Mouse (Mus musculus) heart, embryonic 10.5 days (tissue): ENCODE results near the gene Tnfrsf18. TPM values are rescaled to one million over a fixed set of nuclear protein-coding genes. Genes with fewer than 3 reads are reported as not detected.

Source experiments
- DNase-seq: peaks from one replicate; pipeline ENCODE4 v3.0.0-alpha.2; 2017; ENCODE audit warnings: low spot score
- H3K27ac ChIP-seq: fragments of 300-500 bp; sonication (generic); 2 replicates; pipeline ENCODE4 v1.5.1; 2016; ENCODE audit warnings: mild to moderate bottlenecking
- H3K27me3 ChIP-seq: fragments of 300-500 bp; sonication (generic); 2 replicates; pipeline ENCODE4 v1.6.1; 2016; ENCODE audit warnings: mild to moderate bottlenecking; ENCODE audit not compliant: poor library complexity, insufficient read depth, severe bottlenecking
- H3K36me3 ChIP-seq: fragments of 300-500 bp; sonication (generic); 2 replicates; pipeline ENCODE4 v1.6.1; 2016; ENCODE audit warnings: mild to moderate bottlenecking, moderate library complexity
- H3K4me1 ChIP-seq: fragments of 300-500 bp; sonication (generic); 2 replicates; pipeline ENCODE4 v1.6.1; 2016; ENCODE audit warnings: mild to moderate bottlenecking
- H3K4me3 ChIP-seq: fragments of 300-500 bp; sonication (generic); 2 replicates; pipeline ENCODE4 v1.5.1; 2016; ENCODE audit warnings: mild to moderate bottlenecking, moderate library complexity
- H3K9me3 ChIP-seq: fragments of 300-500 bp; sonication (generic); 2 replicates; pipeline ENCODE4 v1.6.1; 2016; ENCODE audit warnings: mild to moderate bottlenecking, moderate library complexity
- WGBS: fragments of 180-500 bp; shearing (Covaris S2); methylation state at CpG from one replicate; pipeline ENCODE4 v1.1.7; 2016; 5-methylcytosine and 5-hydroxymethylcytosine counted together
- microRNA counts: library from miRNA; unstranded; fragments of <30 nt; microRNA quantifications from one replicate; lab custom pipeline; 2017
- microRNA-seq: library from miRNA; unstranded; fragments of <30 nt; microRNA quantifications from one replicate; pipeline ENCODE4, GENCODE M21; 2017
- polyA plus RNA-seq: library from polyadenylated mRNA; unstranded; fragments of >200 nt; fragmentation: Nextera tagmentation; extraction: Ambion mirVana; gene quantifications from 2 replicates; pipeline ENCODE4 v1.2.1, GENCODE M21; 2016

Tnfrsf18 gene
- polyA plus RNA-seq, 1 experiment from 2014 or later = 1.7 TPM

DNA sequence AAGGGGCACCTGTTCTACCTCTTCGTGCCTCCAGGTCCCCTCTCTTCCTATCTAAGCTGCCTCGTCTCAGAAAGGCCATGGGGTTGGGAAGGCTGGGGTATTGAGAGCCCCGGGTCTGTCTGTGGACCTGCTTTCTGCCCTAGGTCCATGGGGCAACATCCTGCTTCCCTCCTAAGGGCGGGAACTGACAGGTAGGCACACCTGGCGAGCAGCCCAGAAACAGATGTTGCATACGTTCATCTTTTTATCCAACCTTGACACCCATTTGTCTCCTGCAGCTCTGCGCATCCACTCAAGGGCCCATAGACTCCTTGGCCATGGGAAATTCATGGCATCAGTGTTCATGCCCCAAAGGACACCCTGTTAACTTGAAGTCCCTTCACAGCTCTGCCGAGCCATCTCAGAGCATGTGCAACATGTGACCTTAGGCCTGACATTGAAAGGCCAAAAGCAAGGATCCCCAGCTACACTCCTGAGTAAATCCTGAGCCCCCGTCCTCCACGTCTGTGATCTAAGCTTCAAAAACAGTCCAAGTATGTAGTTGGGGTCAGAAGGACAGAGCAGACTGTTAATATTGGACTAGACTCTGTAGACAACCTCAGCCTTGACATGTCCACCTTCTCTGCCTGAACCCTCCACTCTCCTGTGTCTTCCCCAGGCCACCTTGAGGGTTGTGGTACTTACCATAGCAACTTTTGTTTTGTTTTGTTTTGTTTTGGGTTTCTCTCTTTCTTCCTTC lies 39.4 kb downstream of the Tnfrsf18 start:
- WGBS = 79% methylated on average over 10 of the region's 10 CpGs
- Histone ChIP-seq H3K4me3 (no peak overlapping the region), H3K27ac (no peak overlapping the region), H3K9me3 (no peaks in the 10 kb centered on the region), H3K27me3 (peaks cover 11% of the 10 kb centered on the region; the same call in 1 of the 2 replicates), H3K4me1 (peaks cover 23% of the 10 kb centered on the region), H3K36me3 (no peaks in the 10 kb centered on the region)
- no peak for DNase-seq

DNA sequence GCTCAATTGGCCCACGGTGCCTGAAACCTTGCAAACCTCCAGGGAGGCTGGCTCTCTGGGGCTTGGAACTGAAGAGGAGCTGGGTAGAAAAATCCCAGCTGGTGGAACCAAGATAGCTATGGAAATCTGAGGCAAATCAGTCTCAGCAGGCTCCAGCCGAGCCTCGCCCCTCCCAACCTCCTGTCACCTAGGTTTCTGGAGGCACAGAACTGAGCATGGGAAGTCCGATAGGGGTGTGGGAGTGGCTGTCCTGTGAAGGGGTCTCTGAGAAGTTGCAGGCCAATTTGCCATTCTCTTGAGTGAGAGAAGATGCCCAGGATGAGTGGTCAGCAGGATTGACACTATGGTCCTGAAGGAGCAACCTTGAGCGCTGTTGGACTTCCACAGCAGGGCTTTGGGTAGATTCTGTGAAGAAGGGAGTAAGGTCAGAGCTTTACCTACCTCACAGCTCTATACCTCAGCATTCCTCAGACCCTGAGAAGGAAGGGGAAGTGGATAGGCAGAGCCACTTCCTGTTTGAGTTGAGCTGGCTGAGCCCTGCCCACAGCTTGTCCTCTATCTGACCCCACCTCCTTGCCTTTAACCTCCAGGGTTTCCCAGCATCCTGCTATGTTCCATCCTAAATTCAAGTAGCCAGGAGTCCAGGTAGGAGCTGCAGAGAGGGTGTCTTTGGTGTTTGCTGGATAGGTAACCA lies 41.4 kb downstream of the Tnfrsf18 start:
- Histone ChIP-seq H3K4me1 (peaks cover 28% of the 10 kb centered on the region), H3K9me3 (no peaks in the 10 kb centered on the region), H3K27me3 (no peaks in the 10 kb centered on the region), H3K36me3 (no peaks in the 10 kb centered on the region), H3K27ac (peak overlapping the region; percentile 38; the same call in 1 of the 2 replicates), H3K4me3 (no peak overlapping the region)
- 35% methylated on average over 5 of the region's 5 CpGs for WGBS
- DNase-seq = no peak

GRCm38 (mm10) chr4:156069701-156070100 lies 43.7 kb downstream of the Tnfrsf18 start:
- peaks cover 28% of the 10 kb centered on the region for H3K4me1 ChIP-seq

DNA sequence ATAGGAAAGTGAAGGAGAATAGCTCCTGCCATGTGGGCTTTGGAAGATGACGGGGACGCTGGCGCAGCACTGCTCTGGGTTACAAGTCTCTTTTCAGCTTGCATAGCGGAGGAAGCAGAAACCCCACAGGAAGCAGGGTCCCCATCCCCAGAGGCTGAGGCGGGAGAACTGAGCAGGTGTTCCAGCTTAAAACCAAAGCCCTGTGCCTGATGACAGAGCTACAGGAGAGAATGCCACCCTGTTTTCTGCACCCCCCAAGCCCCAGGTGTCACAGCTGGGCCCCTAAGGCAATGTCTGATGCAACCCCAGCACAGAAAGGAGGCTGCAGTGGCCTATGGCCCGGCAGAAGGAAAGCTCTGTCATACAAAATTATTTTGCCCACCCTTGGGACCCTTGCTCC lies 44.3 kb downstream of the Tnfrsf18 start:
- H3K9me3 ChIP-seq = no peaks in the 10 kb centered on the region
- H3K27ac ChIP-seq = 0 out of 2 replicates have a peak overlapping the region, but pooled peaks have one; percentile 13
- no peak overlapping the region for H3K4me3 ChIP-seq
- H3K4me1 ChIP-seq = peaks cover 26% of the 10 kb centered on the region
- 72% methylated on average over 6 of the region's 6 CpGs for WGBS
- H3K36me3 ChIP-seq = no peaks in the 10 kb centered on the region
- DNase-seq = no peak
- H3K27me3 ChIP-seq = no peaks in the 10 kb centered on the region

More at GRCm38 (mm10) chr4:156069701-156070100, 43.7 kb downstream of the Tnfrsf18 start:
- no peaks in the 10 kb centered on the region for H3K36me3 ChIP-seq
- no peaks in the 10 kb centered on the region for H3K27me3 ChIP-seq
- no peak for DNase-seq
- H3K9me3 ChIP-seq = no peaks in the 10 kb centered on the region
- H3K4me3 ChIP-seq = no peak overlapping the region
- H3K27ac ChIP-seq = no peak overlapping the region
- WGBS = 94% methylated on average over 8 of the region's 8 CpGs

DNA sequence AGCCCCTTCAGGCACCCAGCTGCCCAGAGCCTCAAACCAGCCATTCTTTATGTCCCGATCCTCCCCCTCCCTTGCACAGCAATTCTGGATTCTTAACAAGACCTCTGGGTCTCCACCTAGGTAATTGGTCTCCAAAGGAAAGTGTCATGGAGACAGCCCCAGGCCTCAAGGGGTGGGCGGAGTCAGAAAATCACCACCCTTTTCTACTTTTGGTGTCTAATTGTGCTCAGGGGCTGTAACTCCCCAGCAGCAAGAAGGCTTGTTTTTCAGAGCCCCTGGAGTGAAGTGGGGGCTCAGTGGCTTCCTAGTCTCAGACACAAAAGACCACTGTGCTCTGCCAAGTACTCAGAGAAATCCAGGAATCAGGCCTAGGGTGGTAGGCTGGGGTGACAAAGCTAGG lies 44.8 kb downstream of the Tnfrsf18 start:
- no peaks in the 10 kb centered on the region for H3K36me3 ChIP-seq
- H3K27ac ChIP-seq = 0 out of 2 replicates have a peak overlapping the region, but pooled peaks have one; percentile 13
- no peaks in the 10 kb centered on the region for H3K27me3 ChIP-seq
- DNase-seq = no peak
- H3K4me3 ChIP-seq = no peak overlapping the region
- WGBS = 66% methylated on average over 2 of the region's 2 CpGs
- H3K9me3 ChIP-seq = no peaks in the 10 kb centered on the region
- H3K4me1 ChIP-seq = peaks cover 26% of the 10 kb centered on the region

DNA sequence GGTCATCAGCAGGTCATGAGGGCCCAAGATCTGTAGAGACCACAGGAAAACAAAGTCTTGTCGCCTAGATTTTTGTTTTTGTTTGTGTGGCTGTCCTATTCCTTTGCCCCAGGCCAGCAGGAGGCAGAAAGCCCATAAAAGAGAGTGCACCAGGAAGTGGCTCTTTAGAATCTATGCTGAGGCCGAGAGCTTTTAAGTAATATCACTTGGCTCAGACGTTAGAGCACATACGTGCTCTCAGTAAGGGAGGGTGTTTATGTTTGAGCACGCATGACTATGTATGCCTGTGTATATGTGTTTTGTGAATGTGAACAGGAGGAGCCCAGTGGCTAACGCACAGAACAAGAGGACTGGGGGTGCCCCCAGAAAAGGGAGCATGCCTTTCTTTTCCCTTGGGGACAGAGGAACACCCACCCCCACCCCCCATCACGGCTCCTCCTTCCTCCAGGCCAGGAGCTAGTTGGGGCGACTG lies 51.0 kb downstream of the Tnfrsf18 start:
- Histone ChIP-seq H3K4me1 (peaks cover 22% of the 10 kb centered on the region), H3K4me3 (peak overlapping the region; percentile 70), H3K27ac (peak overlapping the region; percentile 77; the same call in 1 of the 2 replicates), H3K9me3 (no peaks in the 10 kb centered on the region), H3K27me3 (peaks cover 18% of the 10 kb centered on the region), H3K36me3 (no peaks in the 10 kb centered on the region)
- WGBS = 8% methylated on average over 8 of the region's 8 CpGs
- no peak for DNase-seq

DNA sequence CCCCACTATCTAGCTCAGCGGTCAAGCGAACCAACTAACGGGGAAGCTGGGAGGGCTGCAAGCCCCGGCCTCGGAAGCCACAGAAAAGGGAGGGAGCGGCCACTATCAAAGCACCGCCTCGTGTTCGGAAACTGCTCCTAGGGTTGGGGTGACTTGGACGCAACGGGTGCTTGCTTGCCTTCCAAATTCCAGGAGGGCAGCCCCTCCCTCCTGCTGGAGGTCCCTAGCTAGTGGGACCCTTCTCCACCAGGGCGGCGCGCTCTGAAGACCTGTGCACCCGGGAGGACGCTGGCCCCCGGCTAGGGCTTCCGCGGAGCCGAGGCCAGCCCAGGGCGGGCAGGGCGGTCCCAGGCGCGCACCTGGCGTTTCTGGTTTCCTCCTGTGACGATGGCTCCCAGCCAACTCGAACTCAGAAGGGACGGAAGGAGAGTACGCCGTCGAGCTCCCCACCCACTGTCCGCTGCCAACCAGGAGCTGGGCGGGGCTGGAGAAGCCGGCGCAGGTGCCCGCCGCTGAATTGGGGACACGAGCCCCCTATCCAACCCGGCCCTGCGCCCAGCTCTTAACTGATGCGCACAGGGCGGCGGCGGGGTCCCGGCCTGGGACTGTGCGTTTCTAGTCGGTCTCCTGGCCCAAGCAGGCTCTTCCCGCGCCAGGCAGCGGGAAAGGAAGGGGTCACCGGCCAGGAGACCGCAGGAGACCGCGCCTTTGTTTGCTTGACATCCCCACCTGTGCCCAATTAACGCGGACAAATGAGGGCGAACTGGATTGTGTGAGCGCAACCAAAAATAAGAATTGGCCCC lies 51.7 kb downstream of the Tnfrsf18 start:
- peaks cover 18% of the 10 kb centered on the region for H3K27me3 ChIP-seq
- H3K4me1 ChIP-seq = peaks cover 24% of the 10 kb centered on the region
- H3K4me3 ChIP-seq = peak overlapping the region; percentile 70
- no peaks in the 10 kb centered on the region for H3K36me3 ChIP-seq
- DNase-seq = no peak
- no peaks in the 10 kb centered on the region for H3K9me3 ChIP-seq
- WGBS = under 1% methylated on average over 58 of the region's 58 CpGs
- H3K27ac ChIP-seq = peak overlapping the region; percentile 77

MicroRNAs encoded within 50 kb of the gene (microRNA counts, 519-probe panel; counts per million panel counts)
- not detected for microRNA mmu-miR-200a (lab: Ali Mortazavi, UCI)
- microRNA mmu-miR-200b (lab: Ali Mortazavi, UCI) = 6,177 counts per million, percentile 60 among the panel's probes with 10 or more counts
- 5,203 counts per million, percentile 42 among the panel's probes with 10 or more counts for microRNA mmu-miR-429 (lab: Ali Mortazavi, UCI)

Small RNAs within 50 kb of the gene (microRNA-seq; reads per million reads assigned to microRNA genes)
- gene Mir200a = 81.1 reads per million, percentile 49 among the genes with 10 or more reads in this experiment
- gene Mir200b = 202 reads per million, percentile 58 among the genes with 10 or more reads in this experiment
- 788 reads per million, percentile 76 among the genes with 10 or more reads in this experiment for gene Mir429

Other genes starting within 250 kb of the Tnfrsf18 start
- 2.1 and 4.7 TPM in 2 replicates for gene Tmem88b, start 240.3 kb upstream of the Tnfrsf18 start, polyA plus RNA-seq
- gene Ankrd65, start 235.7 kb upstream of the Tnfrsf18 start, polyA plus RNA-seq = not detected in 2 replicates
- gene Mrpl20, start 223.3 kb upstream of the Tnfrsf18 start, polyA plus RNA-seq = 176 and 226 TPM in 2 replicates
- 131 and 150 TPM in 2 replicates for gene Ccnl2, start 213.7 kb upstream of the Tnfrsf18 start, polyA plus RNA-seq
- 157 and 170 TPM in 2 replicates for gene Aurkaip1, start 194.9 kb upstream of the Tnfrsf18 start, polyA plus RNA-seq
- gene Mxra8, start 186.5 kb upstream of the Tnfrsf18 start, polyA plus RNA-seq = 39.0 and 50.5 TPM in 2 replicates
- gene Dvl1, start 178.8 kb upstream of the Tnfrsf18 start, polyA plus RNA-seq = 2.8 and 3.6 TPM in 2 replicates
- 0.13 and 0.14 TPM in 2 replicates for gene Tas1r3, start 162.8 kb upstream of the Tnfrsf18 start, polyA plus RNA-seq
- gene Cptp, start 156.7 kb upstream of the Tnfrsf18 start, polyA plus RNA-seq = 14.0 and 16.2 TPM in 2 replicates
- gene Ints11, start 156.6 kb upstream of the Tnfrsf18 start, polyA plus RNA-seq = 52.1 and 73.9 TPM in 2 replicates
- 43.8 and 43.9 TPM in 2 replicates for gene Pusl1, start 134.4 kb upstream of the Tnfrsf18 start, polyA plus RNA-seq
- gene Acap3, start 134.3 kb upstream of the Tnfrsf18 start, polyA plus RNA-seq = 12.3 and 13.3 TPM in 2 replicates
- gene Ube2j2, start 82.3 kb upstream of the Tnfrsf18 start, polyA plus RNA-seq = 97.2 and 135 TPM in 2 replicates
- gene C1qtnf12, start 63.8 kb upstream of the Tnfrsf18 start, polyA plus RNA-seq = 26.2 and 27.0 TPM in 2 replicates
- gene B3galt6, start 33.5 kb upstream of the Tnfrsf18 start, polyA plus RNA-seq = 10.7 and 12.9 TPM in 2 replicates
- gene Sdf4, start 33.3 kb upstream of the Tnfrsf18 start, polyA plus RNA-seq = 139 and 148 TPM in 2 replicates
- gene Tnfrsf4, start 12.3 kb upstream of the Tnfrsf18 start, polyA plus RNA-seq = 0.28 and 1.0 TPM in 2 replicates
- 0.19 and 0.38 TPM in 2 replicates for gene Ttll10, start 33.2 kb downstream of the Tnfrsf18 start, polyA plus RNA-seq
- gene 9430015G10Rik, start 83.8 kb downstream of the Tnfrsf18 start, polyA plus RNA-seq = 32.2 and 45.6 TPM in 2 replicates
- 0.27 and 0.55 TPM in 2 replicates for gene Rnf223, start 104.3 kb downstream of the Tnfrsf18 start, polyA plus RNA-seq
- gene Agrn, start 171.3 kb downstream of the Tnfrsf18 start, polyA plus RNA-seq = 46.3 and 51.3 TPM in 2 replicates
- 0.59 TPM in 1 of 2 replicates, not detected in the other for gene Isg15, start 174.7 kb downstream of the Tnfrsf18 start, polyA plus RNA-seq
- gene AW011738, start 177.1 kb downstream of the Tnfrsf18 start, polyA plus RNA-seq = 1.3 and 2.0 TPM in 2 replicates
- gene Perm1, start 189.7 kb downstream of the Tnfrsf18 start, polyA plus RNA-seq = 0.64 and 1.2 TPM in 2 replicates
- gene Plekhn1, start 208.7 kb downstream of the Tnfrsf18 start, polyA plus RNA-seq = 15.2 and 15.9 TPM in 2 replicates
- 59.2 and 96.5 TPM in 2 replicates for gene Noc2l, start 209.8 kb downstream of the Tnfrsf18 start, polyA plus RNA-seq
- gene Samd11, start 229.5 kb downstream of the Tnfrsf18 start, polyA plus RNA-seq = 1.1 and 2.0 TPM in 2 replicates